Mouse (Mus musculus) liver, embryonic 11.5 days (tissue): ENCODE data around the gene Runx2. TPM values are rescaled to one million over a fixed set of nuclear protein-coding genes. Genes with fewer than 3 reads are reported as not detected.
A peak's percentile ranks its signal among the peaks of the same experiment; 100 is the strongest.

Source experiments
- ATAC-seq: fragments of 200-750 bp; cut with Nextera tagmentation; replicated peaks from 2 replicates; pipeline ENCODE4 v1.8.0; 2017; ENCODE audit warnings: moderate number of reproducible peaks, mild to moderate bottlenecking, moderate TSS enrichment, moderate library complexity; ENCODE audit not compliant: low FRiP score
- DNase-seq: peaks from one replicate; pipeline ENCODE4 v3.0.0-alpha.2; 2017; ENCODE audit warnings: low spot score
- H3K27ac ChIP-seq: fragments of 300-500 bp; sonication (generic); 2 replicates; pipeline ENCODE4 v1.5.1; 2014; ENCODE audit warnings: mild to moderate bottlenecking, low read depth, low read length, control low read depth
- H3K27me3 ChIP-seq: fragments of 300-500 bp; sonication (generic); replicated peaks from 2 replicates; pipeline ENCODE4 v1.6.1; 2014; ENCODE audit warnings: low read length, mixed read lengths; ENCODE audit not compliant: control insufficient read depth, insufficient read depth
- H3K36me3 ChIP-seq: fragments of 300-500 bp; sonication (generic); 2 replicates; pipeline ENCODE4 v1.6.1; 2014; ENCODE audit warnings: mild to moderate bottlenecking, low read length, moderate library complexity, mixed read lengths; ENCODE audit not compliant: control insufficient read depth, insufficient read depth
- H3K4me1 ChIP-seq: fragments of 300-500 bp; sonication (generic); replicated peaks from 2 replicates; pipeline ENCODE4 v1.6.1; 2014; ENCODE audit warnings: low read length, mixed read lengths; ENCODE audit not compliant: control insufficient read depth, insufficient read depth
- H3K4me2 ChIP-seq: fragments of 300-500 bp; sonication (generic); 2 replicates; pipeline ENCODE4 v1.6.1; 2014; ENCODE audit warnings: mild to moderate bottlenecking, control low read depth, moderate library complexity
- H3K4me3 ChIP-seq: fragments of 300-500 bp; sonication (generic); 2 replicates; pipeline ENCODE4 v1.5.1; 2014; ENCODE audit warnings: low read depth, low read length, control low read depth
- H3K9ac ChIP-seq: fragments of 300-500 bp; sonication (generic); 2 replicates; pipeline ENCODE4 v1.6.1; 2014; ENCODE audit warnings: low read depth, low read length, control low read depth
- H3K9me3 ChIP-seq: fragments of 300-500 bp; sonication (generic); 2 replicates; pipeline ENCODE4 v1.6.1; 2016; ENCODE audit warnings: low read length, inconsistent platforms, mixed read lengths; ENCODE audit not compliant: control insufficient read depth
- WGBS: fragments of 180-500 bp; shearing (Covaris S2); extraction: QIAGEN DNeasy Blood & Tissue Kit; methylation state at CpG from one replicate; pipeline ENCODE4 v1.1.7; 2014; 5-methylcytosine and 5-hydroxymethylcytosine counted together
- polyA plus RNA-seq: library from polyadenylated mRNA; unstranded; fragments of >200 nt; fragmentation: Nextera tagmentation; extraction: Ambion mirVana; gene quantifications from 2 replicates; pipeline ENCODE4 v1.2.1, GENCODE M21; 2014

The Runx2 gene
- polyA plus RNA-seq, 1 experiment from 2014 or later: 1.7 TPM

DNA sequence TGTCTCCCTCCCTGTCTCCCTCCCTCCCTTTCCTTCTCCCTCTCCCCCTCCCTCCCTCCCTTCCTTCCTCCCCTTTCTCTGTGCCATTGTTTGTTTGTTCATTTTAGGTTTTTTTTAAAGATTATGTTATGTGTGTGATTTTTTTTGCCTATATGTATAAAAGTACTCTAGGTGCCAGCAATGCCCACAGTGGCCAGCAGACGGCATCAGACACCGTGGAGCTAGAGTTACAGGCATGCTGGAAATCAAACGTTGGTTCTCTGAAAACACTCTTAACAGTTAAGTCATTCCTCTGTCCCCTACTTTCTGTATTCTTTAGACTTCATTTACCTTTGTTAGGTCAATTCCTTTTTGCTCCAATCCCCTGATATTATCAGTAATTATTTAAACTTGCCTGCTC is 70.8 kb downstream of the Runx2 start:
- Histone ChIP-seq H3K27ac (no peak overlapping the region), H3K4me2 (no peak overlapping the region), H3K9me3 (no peaks in the 10 kb centered on the region), H3K9ac (no peak overlapping the region), H3K4me3 (no peak overlapping the region), H3K27me3 (peaks cover 20% of the 10 kb centered on the region), H3K36me3 (no peaks in the 10 kb centered on the region), H3K4me1 (no peaks in the 10 kb centered on the region)
- DNase-seq: peak; percentile 15
- WGBS: 38% methylated on average over 3 of the region's 3 CpGs
- no peak for ATAC-seq

DNA sequence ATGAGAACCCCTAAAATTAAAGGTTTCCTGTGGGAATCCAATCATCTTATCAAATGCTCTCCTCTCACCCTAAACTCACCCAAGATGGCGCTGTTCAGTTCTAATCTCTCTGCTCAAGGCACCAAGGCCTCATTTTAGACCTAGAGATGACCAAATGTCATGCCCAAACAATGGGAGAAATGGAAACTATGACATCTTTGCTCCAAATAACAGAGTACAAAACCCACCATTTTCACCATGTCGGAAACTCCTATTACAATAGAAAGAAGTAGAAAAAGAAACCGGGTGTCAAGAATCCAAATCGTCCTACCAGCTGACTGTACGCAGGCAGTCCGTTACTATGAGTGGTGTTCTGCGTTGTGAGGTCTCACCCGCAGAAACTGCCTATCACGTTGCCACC is 72.4 kb downstream of the Runx2 start:
- H3K9ac ChIP-seq: no peak overlapping the region
- H3K4me2 ChIP-seq: no peak overlapping the region
- no peak overlapping the region for H3K27ac ChIP-seq
- no peak for DNase-seq
- no peak overlapping the region for H3K4me3 ChIP-seq
- WGBS: 80% methylated on average over 9 of the region's 9 CpGs
- no peaks in the 10 kb centered on the region for H3K9me3 ChIP-seq
- H3K4me1 ChIP-seq: no peaks in the 10 kb centered on the region; the same call in 1 of the 2 replicates
- H3K36me3 ChIP-seq: no peaks in the 10 kb centered on the region
- peaks cover 35% of the 10 kb centered on the region for H3K27me3 ChIP-seq
- ATAC-seq: no peak

DNA sequence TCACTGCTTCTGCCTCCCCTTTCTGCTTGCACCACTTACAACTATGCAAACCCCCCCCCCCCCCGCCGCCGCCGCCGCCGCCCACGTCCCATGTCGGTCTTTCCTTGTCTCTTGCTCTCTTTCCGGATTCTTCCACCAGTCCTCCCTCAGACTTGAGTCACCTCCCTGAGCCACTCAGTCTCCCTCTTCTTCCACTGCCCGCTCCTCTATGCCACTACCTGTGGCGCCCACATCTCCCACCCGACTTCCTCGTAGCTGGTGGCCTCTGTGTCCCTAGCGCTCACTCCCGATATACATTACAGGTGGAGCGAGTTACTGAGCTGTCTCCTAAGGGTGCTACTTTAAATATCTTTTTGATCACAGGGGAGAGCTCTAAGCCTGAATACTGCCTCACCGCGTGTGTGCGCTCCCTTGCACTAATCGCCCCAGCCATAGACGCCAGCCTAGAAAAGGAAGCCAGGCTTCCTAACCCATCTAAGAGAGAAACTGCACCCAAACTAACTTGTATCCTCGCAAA is 76.4 kb downstream of the Runx2 start:
- peak; percentile 34 for DNase-seq
- 2% methylated on average over 18 of the region's 22 CpGs for WGBS
- peaks cover 76% of the 10 kb centered on the region for H3K27me3 ChIP-seq
- peaks cover 8% of the 10 kb centered on the region; the same call in 1 of the 2 replicates for H3K4me1 ChIP-seq
- peak overlapping the region; percentile 22; the same call in 1 of the 2 replicates for H3K4me3 ChIP-seq
- peak overlapping the region; percentile 51 for H3K4me2 ChIP-seq
- no peak overlapping the region for H3K27ac ChIP-seq
- no peaks in the 10 kb centered on the region for H3K9me3 ChIP-seq
- no peaks in the 10 kb centered on the region for H3K36me3 ChIP-seq
- ATAC-seq: no peak
- no peak overlapping the region for H3K9ac ChIP-seq

DNA sequence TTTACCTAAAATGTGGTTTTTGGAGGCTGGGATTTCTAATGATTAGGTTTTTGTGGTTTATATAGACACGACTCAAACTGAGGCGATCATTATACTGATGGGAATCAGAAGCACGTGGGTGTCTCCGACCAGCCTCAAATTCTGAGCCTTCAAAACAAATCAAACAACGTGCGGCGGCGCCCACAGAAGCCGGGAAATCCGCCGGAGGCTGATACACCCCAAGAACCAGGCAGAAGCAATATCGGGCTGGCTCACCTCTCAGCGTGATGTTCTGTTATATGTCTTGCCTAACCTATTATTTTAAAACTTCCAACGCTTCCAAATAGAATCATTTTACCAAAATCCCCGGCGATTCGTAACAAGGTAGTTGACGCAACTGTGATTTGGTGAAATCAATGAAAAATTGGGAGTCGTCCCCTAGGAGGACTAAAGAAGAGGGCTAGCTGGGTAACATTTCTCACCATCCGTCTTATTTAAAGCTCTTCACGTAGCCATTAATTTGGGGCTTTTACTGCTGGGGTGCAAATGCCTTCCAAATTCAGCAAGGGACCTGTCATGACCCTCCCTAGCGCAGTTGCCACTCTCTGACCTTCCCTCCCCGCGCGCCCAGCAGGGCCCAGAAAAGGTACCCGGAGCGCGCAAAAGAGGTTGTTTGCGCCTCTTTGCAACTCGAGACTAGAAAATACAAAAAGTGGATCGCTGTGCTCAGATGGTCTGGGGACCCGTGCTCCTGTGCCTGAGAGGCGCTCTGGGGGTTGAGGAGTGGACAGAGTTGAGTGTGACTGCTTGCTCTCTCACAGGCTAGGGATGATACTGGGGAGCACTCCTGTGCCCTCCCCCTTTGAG is 77.1 kb downstream of the Runx2 start:
- no peak for ATAC-seq
- no peaks in the 10 kb centered on the region for H3K9me3 ChIP-seq
- no peak overlapping the region for H3K9ac ChIP-seq
- H3K4me2 ChIP-seq: peak overlapping the region; percentile 51
- H3K4me3 ChIP-seq: peak overlapping the region; percentile 22; the same call in 1 of the 2 replicates
- peaks cover 80% of the 10 kb centered on the region for H3K27me3 ChIP-seq
- H3K4me1 ChIP-seq: peaks cover 8% of the 10 kb centered on the region; the same call in 1 of the 2 replicates
- WGBS: 1% methylated on average over 33 of the region's 33 CpGs
- H3K36me3 ChIP-seq: no peaks in the 10 kb centered on the region
- no peak overlapping the region for H3K27ac ChIP-seq
- peak; percentile 41 for DNase-seq

DNA sequence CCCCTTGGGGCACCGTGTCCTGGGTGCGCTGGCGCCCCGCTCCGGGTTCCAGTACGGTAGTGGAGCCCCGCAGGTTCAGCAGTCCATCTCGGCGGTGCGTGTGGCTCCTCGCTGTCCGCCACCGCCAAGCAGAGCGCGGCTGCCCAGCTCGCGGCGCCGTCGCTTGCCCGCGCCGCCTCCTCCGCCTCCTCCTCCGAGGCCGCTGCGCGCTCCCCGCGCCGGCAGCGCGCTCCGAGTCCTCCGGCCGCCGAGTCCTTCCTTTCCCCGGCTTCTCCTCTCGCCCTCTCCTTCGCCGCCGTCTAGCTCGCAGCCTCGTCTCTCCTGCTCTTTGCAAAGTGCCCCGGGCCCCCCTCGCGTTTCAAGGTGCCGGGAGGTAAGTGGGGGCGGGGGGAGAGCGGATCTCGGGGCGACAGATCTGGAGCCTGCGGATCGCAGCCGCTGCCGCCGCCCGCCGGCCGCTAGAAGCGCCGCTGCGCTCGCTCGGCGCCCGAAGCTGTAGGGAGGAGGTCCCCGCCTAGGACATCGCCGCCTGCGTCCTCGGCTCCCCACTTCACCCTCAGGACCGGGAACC is 78.5 kb downstream of the Runx2 start:
- ATAC-seq (peak; percentile 39), DNase-seq (peak; percentile 80)
- Histone ChIP-seq H3K36me3 (no peaks in the 10 kb centered on the region), H3K9me3 (no peaks in the 10 kb centered on the region), H3K27ac (no peak overlapping the region), H3K4me1 (peaks cover 8% of the 10 kb centered on the region; the same call in 1 of the 2 replicates), H3K4me3 (peak overlapping the region; percentile 63), H3K9ac (peak overlapping the region; percentile 5; the same call in 1 of the 2 replicates), H3K4me2 (peak overlapping the region; percentile 88), H3K27me3 (peaks cover 85% of the 10 kb centered on the region)
- WGBS: under 1% methylated on average over 71 of the region's 73 CpGs

DNA sequence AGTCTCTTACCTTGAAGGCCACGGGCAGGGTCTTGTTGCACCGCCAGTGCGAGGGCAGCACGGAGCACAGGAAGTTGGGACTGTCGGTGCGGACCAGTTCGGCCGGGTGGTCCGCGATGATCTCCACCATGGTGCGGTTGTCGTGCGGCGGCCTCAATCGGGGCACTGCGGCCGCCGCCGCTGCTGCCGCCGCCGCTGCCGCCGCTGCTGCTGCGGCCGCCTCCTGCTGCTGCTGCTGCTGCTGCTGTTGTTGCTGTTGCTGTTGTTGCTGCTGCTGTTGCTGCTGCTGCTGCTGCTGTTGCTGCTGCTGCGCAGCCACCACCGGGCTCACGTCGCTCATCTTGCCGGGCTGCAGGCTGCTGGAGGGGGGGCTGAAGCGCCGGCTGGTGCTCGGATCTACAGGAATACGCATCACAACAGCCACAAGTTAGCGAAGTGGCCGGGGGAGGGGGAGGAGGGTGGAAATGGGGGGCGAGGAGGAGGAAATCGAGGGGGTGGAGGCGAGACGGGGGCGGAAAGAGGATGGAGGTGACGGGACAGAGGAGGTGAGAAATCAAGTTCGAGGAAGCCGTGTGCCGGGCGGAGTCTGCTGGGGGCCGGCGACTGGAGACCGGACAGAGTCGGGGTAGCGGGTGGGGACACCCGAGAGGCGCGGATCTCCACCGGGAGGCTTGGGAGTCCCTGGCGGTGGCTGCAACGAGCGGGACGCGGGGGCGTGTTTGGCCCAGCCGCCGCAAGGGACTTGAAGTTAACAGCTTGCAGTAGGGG is 79.2 kb downstream of the Runx2 start:
- peak overlapping the region; percentile 88 for H3K4me2 ChIP-seq
- ATAC-seq (peak; percentile 34; the same call in 1 of the 2 replicates), DNase-seq (peak; percentile 69)
- under 1% methylated on average over 55 of the region's 64 CpGs for WGBS
- peak overlapping the region; percentile 63 for H3K4me3 ChIP-seq
- H3K27ac ChIP-seq: no peak overlapping the region
- H3K9ac ChIP-seq: peak overlapping the region; percentile 5; the same call in 1 of the 2 replicates
- H3K36me3 ChIP-seq: no peaks in the 10 kb centered on the region
- no peaks in the 10 kb centered on the region for H3K9me3 ChIP-seq
- H3K27me3 ChIP-seq: peaks cover 80% of the 10 kb centered on the region
- H3K4me1 ChIP-seq: peaks cover 8% of the 10 kb centered on the region; the same call in 1 of the 2 replicates

DNA sequence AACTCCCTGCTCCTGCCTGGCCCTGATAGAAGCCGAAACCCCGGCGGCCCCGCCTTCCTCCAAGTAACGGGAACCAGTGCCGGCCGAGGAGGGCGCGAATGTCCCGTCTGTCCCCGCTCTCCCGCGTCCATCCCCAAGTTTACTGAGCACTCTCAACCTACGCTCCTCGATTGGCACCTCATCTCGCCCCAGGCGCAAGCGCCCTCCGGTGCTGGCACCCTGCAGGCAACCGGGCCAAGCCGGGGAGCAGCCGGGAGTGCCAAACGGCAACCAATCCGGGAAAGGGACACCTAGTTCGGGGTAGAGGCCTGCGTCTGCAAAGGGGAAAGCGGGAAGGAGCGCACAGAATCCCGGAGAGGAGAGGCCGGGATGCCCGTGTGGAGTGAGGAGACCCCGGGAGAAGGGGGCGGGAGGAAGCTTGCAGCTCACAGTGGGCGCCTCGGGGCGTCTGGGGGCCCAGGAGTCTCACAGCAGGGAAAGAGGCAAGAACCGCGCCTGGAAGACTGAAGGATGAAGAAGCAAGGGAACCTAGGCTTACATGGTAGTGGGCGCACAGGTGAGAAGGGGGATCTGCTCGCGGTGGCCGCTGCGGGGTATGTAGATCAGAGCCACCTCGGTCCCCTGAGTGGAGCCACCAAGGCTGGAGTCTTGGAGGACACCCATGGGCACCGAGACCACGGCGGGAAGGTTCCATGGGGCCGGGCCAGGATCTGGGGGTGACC is 79.9 kb downstream of the Runx2 start:
- Histone ChIP-seq H3K27ac (no peak overlapping the region), H3K9ac (no peak overlapping the region), H3K9me3 (no peaks in the 10 kb centered on the region), H3K27me3 (peaks cover 74% of the 10 kb centered on the region), H3K4me1 (peaks cover 8% of the 10 kb centered on the region; the same call in 1 of the 2 replicates), H3K36me3 (no peaks in the 10 kb centered on the region), H3K4me2 (peak overlapping the region; percentile 88), H3K4me3 (peak overlapping the region; percentile 63)
- WGBS: under 1% methylated on average over 48 of the region's 48 CpGs
- DNase-seq: peak; percentile 61
- no peak for ATAC-seq
